Mouse (Mus musculus) heart, adult 2 months (tissue): ENCODE results near the gene Plxna4.

Source experiments
- CTCF ChIP-seq: fragments of 200-600 bp; IDR thresholded peaks from 2 replicates; pipeline ENCODE4 v1.8.1; 2022; ENCODE audit warnings: antibody characterized with exemption, mild to moderate bottlenecking, moderate library complexity
- EP300 ChIP-seq: fragments of 200-500 bp; IDR thresholded peaks from 2 replicates; pipeline ENCODE4 v1.6.1; 2011; ENCODE audit warnings: low read depth, low read length, control low read depth; ENCODE audit not compliant: insufficient read depth
- POLR2A ChIP-seq: fragments of 200-500 bp; IDR thresholded peaks from 2 replicates; pipeline ENCODE4 v1.6.1; 2011; ENCODE audit warnings: mild to moderate bottlenecking, low read depth, low read length, control low read depth; ENCODE audit not compliant: insufficient read depth

- TF ChIP-seq EP300 (no peak), CTCF (no peak), POLR2A (no peak)
Observed at GRCm38 (mm10) chr6:32587136-32588009, 619 bp downstream of the Plxna4 start.
